Mouse (Mus musculus): ENCODE data around the gene Tbxa2r.

GRCm38 (mm10) chr10:81323141-81323775 lies 5.3 kb upstream of the Tbxa2r start:
- no peak for TF ChIP-seq POLR2A (IDR thresholded peaks at IDR 0.05; ENCODE audit: insufficient read length, low read depth)
- no peak for TF ChIP-seq TCF12 (IDR thresholded peaks at IDR 0.05; ENCODE audit: insufficient read depth, poor library complexity, severe bottlenecking)
- no peak for TF ChIP-seq E2F4 (IDR thresholded peaks at IDR 0.05; ENCODE audit: insufficient read depth)
- TF ChIP-seq USF1 (IDR thresholded peaks at IDR 0.05; ENCODE audit: low read depth): no peak
- no peak for TF ChIP-seq MAX (IDR thresholded peaks at IDR 0.05; ENCODE audit: low read depth)
- no peak for TF ChIP-seq SRF (IDR thresholded peaks at IDR 0.05; ENCODE audit: control insufficient read depth, insufficient read length, low read depth)
- TF ChIP-seq CEBPB (IDR thresholded peaks at IDR 0.05; ENCODE audit: insufficient read depth, poor library complexity, severe bottlenecking): no peak
- no peak for TF ChIP-seq MYOG (IDR thresholded peaks at IDR 0.05; ENCODE audit: control insufficient read depth in 1 of 3, insufficient read depth in 1 of 3, insufficient read length in 2 of 3, low read depth in 2 of 3)
- no peak for TF ChIP-seq POLR2AphosphoS2 (IDR thresholded peaks at IDR 0.05; ENCODE audit: insufficient read length, low read depth)
- TF ChIP-seq MYOD1 (IDR thresholded peaks at IDR 0.05; ENCODE audit: control insufficient read depth in 1 of 3, insufficient read length in 2 of 3, low read depth in 2 of 3): no peak
